In the genomic region with DNA sequence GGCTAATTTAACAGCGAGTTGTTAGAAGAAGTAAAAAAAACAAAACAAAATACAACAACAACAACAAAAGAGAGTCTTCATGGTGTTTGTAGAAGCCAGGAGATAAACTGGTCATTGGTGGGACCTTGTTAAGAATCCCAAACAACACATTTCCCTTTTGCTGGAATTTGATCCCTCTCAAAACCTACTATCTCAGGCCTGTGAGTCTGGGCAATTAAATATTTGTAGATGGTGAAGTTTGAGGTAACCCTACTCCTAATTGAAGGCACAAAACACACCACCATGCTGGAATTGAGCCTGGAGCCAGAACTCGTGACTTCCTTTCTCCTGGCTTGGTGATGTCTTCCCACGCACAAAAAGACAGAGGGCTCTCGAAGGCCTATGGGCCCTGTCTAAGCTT, we compare ENCODE assay signal across 8 mouse cellular contexts.
DNase-seq lines count a peak whose midpoint lies in the region; ATAC-seq and TF ChIP-seq lines count a peak whose summit lies in the region.

No protein-coding gene starts in this region.

- no peak overlapping the region for H3K9ac ChIP-seq in lung, embryonic 14.5 days
- H3K9ac ChIP-seq in forebrain, embryonic 14.5 days (ENCODE audit: low read length): peak overlapping the region; percentile 71; the same call in 1 of the 2 replicates
- no peak overlapping the region for H3K9ac ChIP-seq in limb, embryonic 11.5 days (ENCODE audit: low read length)
- no peak overlapping the region for H3K9ac ChIP-seq in neural tube, embryonic 15.5 days (replicated peaks)

- H3K27ac ChIP-seq in lung, embryonic 14.5 days (ENCODE audit: low read depth): no peak overlapping the region
- peak overlapping the region; percentile 63; the same call in 1 of the 2 replicates for H3K27ac ChIP-seq in forebrain, embryonic 14.5 days (ENCODE audit: low read depth, low read length)
- H3K27ac ChIP-seq in limb, embryonic 11.5 days (replicated peaks; ENCODE audit: low read depth, low read length): no peak overlapping the region
- no peak overlapping the region for H3K27ac ChIP-seq in neural tube, embryonic 15.5 days (replicated peaks)

- WGBS in lung, embryonic 14.5 days: 56% methylated on average over 4 of the region's 4 CpGs
- 23% methylated on average over 4 of the region's 4 CpGs for WGBS in forebrain, embryonic 14.5 days
- WGBS in limb, embryonic 11.5 days: 45% methylated on average over 4 of the region's 4 CpGs
- WGBS in neural tube, embryonic 15.5 days: 58% methylated on average over 4 of the region's 4 CpGs

- peak overlapping the region; percentile 48; the same call in 1 of the 2 replicates for H3K4me3 ChIP-seq in lung, embryonic 14.5 days (ENCODE audit: low read depth, low read length)
- H3K4me3 ChIP-seq in forebrain, embryonic 14.5 days (ENCODE audit: low read depth, low read length): peak overlapping the region; percentile 43; the same call in 1 of the 2 replicates
- peak overlapping the region; percentile 44; the same call in 1 of the 2 replicates for H3K4me3 ChIP-seq in limb, embryonic 11.5 days (ENCODE audit: low read depth, low read length)
- H3K4me3 ChIP-seq in neural tube, embryonic 15.5 days (replicated peaks): peak overlapping the region; percentile 54; the same call in 1 of the 2 replicates

- H3K4me2 ChIP-seq in lung, embryonic 14.5 days: peak overlapping the region; percentile 93
- H3K4me2 ChIP-seq in forebrain, embryonic 14.5 days (ENCODE audit: low read length): peak overlapping the region; percentile 82
- peak overlapping the region; percentile 94; the same call in 1 of the 2 replicates for H3K4me2 ChIP-seq in limb, embryonic 11.5 days (ENCODE audit: low read depth, severe bottlenecking)
- peak overlapping the region; percentile 94 for H3K4me2 ChIP-seq in neural tube, embryonic 15.5 days

- no peak for TF ChIP-seq CTCF in lung, embryonic 14.5 days (IDR thresholded peaks at IDR 0.05; ENCODE audit: low read depth)

- no peaks in the 10 kb centered on the region for H3K27me3 ChIP-seq in lung, embryonic 14.5 days (ENCODE audit: insufficient read depth, low read length)
- H3K27me3 ChIP-seq in forebrain, embryonic 14.5 days (replicated peaks; ENCODE audit: control insufficient read depth, insufficient read depth, low read length): no peaks in the 10 kb centered on the region
- H3K27me3 ChIP-seq in limb, embryonic 11.5 days (ENCODE audit: control insufficient read depth, insufficient read depth, low read length): no peaks in the 10 kb centered on the region
- H3K27me3 ChIP-seq in neural tube, embryonic 15.5 days (replicated peaks): 0 out of 2 replicates have a peak, but pooled peaks cover 5% of the 10 kb centered on the region

- no peak for DNase-seq in lung, embryonic 14.5 days
- DNase-seq in lung, postnatal 14 days: no peak
- DNase-seq in forebrain, embryonic 14.5 days (ENCODE audit: low spot score): no peak
- DNase-seq in limb, embryonic 11.5 days (ENCODE audit: low spot score): no peak
- no peak for DNase-seq in embryo, embryonic 10 days (ENCODE audit: low spot score)
- DNase-seq in layer of hippocampus, postnatal 25 days (ENCODE audit: extremely low spot score in 1 of 2, low spot score in 1 of 2): no peak
- no peak for DNase-seq in adrenal gland, adult 2 months

- no peaks in the 10 kb centered on the region for H3K36me3 ChIP-seq in lung, embryonic 14.5 days (ENCODE audit: insufficient read depth)
- H3K36me3 ChIP-seq in forebrain, embryonic 14.5 days (ENCODE audit: control insufficient read depth, insufficient read depth, low read length): no peaks in the 10 kb centered on the region
- H3K36me3 ChIP-seq in limb, embryonic 11.5 days (ENCODE audit: control insufficient read depth, insufficient read depth, low read length): no peaks in the 10 kb centered on the region
- no peaks in the 10 kb centered on the region for H3K36me3 ChIP-seq in neural tube, embryonic 15.5 days

- ATAC-seq in lung, embryonic 14.5 days (ENCODE audit: insufficient read depth): no peak
- ATAC-seq in forebrain, embryonic 14.5 days: no peak
- ATAC-seq in limb, embryonic 11.5 days (ENCODE audit: insufficient number of reproducible peaks, low FRiP score, low TSS enrichment, low read depth): no peak
- ATAC-seq in neural tube, embryonic 15.5 days (ENCODE audit: low FRiP score): no peak

- peaks cover 5% of the 10 kb centered on the region; the same call in 1 of the 2 replicates for H3K4me1 ChIP-seq in lung, embryonic 14.5 days (ENCODE audit: insufficient read depth)
- H3K4me1 ChIP-seq in forebrain, embryonic 14.5 days (ENCODE audit: control insufficient read depth, insufficient read depth, low read length): peaks cover 6% of the 10 kb centered on the region
- H3K4me1 ChIP-seq in limb, embryonic 11.5 days (ENCODE audit: control insufficient read depth, insufficient read depth, low read length): 0 out of 2 replicates have a peak, but pooled peaks cover 6% of the 10 kb centered on the region
- H3K4me1 ChIP-seq in neural tube, embryonic 15.5 days: peaks cover 7% of the 10 kb centered on the region; the same call in 1 of the 2 replicates

- H3K9me3 ChIP-seq in lung, embryonic 14.5 days (ENCODE audit: low read depth, low read length): no peaks in the 10 kb centered on the region
- no peaks in the 10 kb centered on the region for H3K9me3 ChIP-seq in forebrain, embryonic 14.5 days (replicated peaks; ENCODE audit: control insufficient read depth, low read length)
- no peaks in the 10 kb centered on the region for H3K9me3 ChIP-seq in limb, embryonic 11.5 days (ENCODE audit: control insufficient read depth, low read length)
- H3K9me3 ChIP-seq in neural tube, embryonic 15.5 days (replicated peaks): no peaks in the 10 kb centered on the region
